Mouse (Mus musculus) liver, adult 2 months (tissue): Measurements from ENCODE around the gene Cpsf6. TPM values are rescaled to one million over a fixed set of nuclear protein-coding genes. Genes with fewer than 3 reads are reported as not detected.
A peak's percentile ranks its signal among the peaks of the same experiment; 100 is the strongest.

Source experiments
- DNase-seq: peaks from one replicate; pipeline ENCODE4 v3.0.0-alpha.2; 2011; ENCODE audit warnings: low read depth, low spot score; ENCODE audit errors: extremely low read depth
- H3K27ac ChIP-seq: fragments of 200-500 bp; replicated peaks from 2 replicates; pipeline ENCODE4 v1.5.1; 2012; ENCODE audit warnings: low read depth, mild to moderate bottlenecking, control low read depth, inconsistent platforms, low read length; ENCODE audit not compliant: insufficient read depth
- H3K27me3 ChIP-seq: fragments of 200-500 bp; 2 replicates; pipeline ENCODE4 v1.6.1; 2012; ENCODE audit warnings: mild to moderate bottlenecking, moderate library complexity, low read length, inconsistent platforms; ENCODE audit not compliant: control insufficient read depth, insufficient read depth
- H3K36me3 ChIP-seq: fragments of 200-500 bp; 2 replicates; pipeline ENCODE4 v1.6.1; 2012; ENCODE audit warnings: low read length, inconsistent platforms; ENCODE audit not compliant: control insufficient read depth, insufficient read depth
- H3K4me1 ChIP-seq: fragments of 200-500 bp; 2 replicates; pipeline ENCODE4 v1.6.1; 2011; ENCODE audit warnings: low read length; ENCODE audit not compliant: control insufficient read depth, insufficient read depth
- H3K4me3 ChIP-seq: fragments of 200-500 bp; 2 replicates; pipeline ENCODE4 v1.5.1; 2011; ENCODE audit warnings: low read depth, mild to moderate bottlenecking, control low read depth, low read length, moderate library complexity; ENCODE audit not compliant: insufficient read depth
- H3K79me2 ChIP-seq: fragments of 200-500 bp; 2 replicates; pipeline ENCODE4 v1.6.1; 2012; ENCODE audit warnings: inconsistent platforms, mild to moderate bottlenecking, low read length, moderate library complexity; ENCODE audit not compliant: control insufficient read depth, insufficient read depth
- H3K9ac ChIP-seq: fragments of 200-500 bp; 2 replicates; pipeline ENCODE4 v1.6.1; 2012; ENCODE audit warnings: low read depth, mild to moderate bottlenecking, control low read depth, inconsistent platforms, low read length
- CTCF ChIP-seq: fragments of 200-500 bp; IDR thresholded peaks from 2 replicates; pipeline ENCODE4 v1.5.1; 2011; ENCODE audit warnings: low read depth, low read length, control low read depth
- POLR2A ChIP-seq: fragments of 200-500 bp; IDR thresholded peaks from 2 replicates; pipeline ENCODE4 v1.6.1; 2011; ENCODE audit warnings: low read length, control low read depth; ENCODE audit not compliant: insufficient read depth; ENCODE audit errors: extremely low read depth
- WGBS: fragments of 180-500 bp; shearing (Covaris S2); methylation state at CpG from one replicate; pipeline ENCODE4 v1.1.7; 2018; 5-methylcytosine and 5-hydroxymethylcytosine counted together
- polyA plus RNA-seq: library from polyadenylated mRNA; depleted of rRNA; stranded (reverse); fragments of >200 nt; gene quantifications from 2 replicates; pipeline ENCODE4 v1.2.3, GENCODE M21; 2012
- total RNA-seq: library from RNA; depleted of rRNA; stranded (reverse); fragments of >200 nt; gene quantifications from 2 replicates; pipeline ENCODE4 v1.2.3, GENCODE M21; 2014

Cpsf6 gene
- total and polyA plus RNA-seq, 2 experiments = 23.7 to 32.8 TPM

DNA sequence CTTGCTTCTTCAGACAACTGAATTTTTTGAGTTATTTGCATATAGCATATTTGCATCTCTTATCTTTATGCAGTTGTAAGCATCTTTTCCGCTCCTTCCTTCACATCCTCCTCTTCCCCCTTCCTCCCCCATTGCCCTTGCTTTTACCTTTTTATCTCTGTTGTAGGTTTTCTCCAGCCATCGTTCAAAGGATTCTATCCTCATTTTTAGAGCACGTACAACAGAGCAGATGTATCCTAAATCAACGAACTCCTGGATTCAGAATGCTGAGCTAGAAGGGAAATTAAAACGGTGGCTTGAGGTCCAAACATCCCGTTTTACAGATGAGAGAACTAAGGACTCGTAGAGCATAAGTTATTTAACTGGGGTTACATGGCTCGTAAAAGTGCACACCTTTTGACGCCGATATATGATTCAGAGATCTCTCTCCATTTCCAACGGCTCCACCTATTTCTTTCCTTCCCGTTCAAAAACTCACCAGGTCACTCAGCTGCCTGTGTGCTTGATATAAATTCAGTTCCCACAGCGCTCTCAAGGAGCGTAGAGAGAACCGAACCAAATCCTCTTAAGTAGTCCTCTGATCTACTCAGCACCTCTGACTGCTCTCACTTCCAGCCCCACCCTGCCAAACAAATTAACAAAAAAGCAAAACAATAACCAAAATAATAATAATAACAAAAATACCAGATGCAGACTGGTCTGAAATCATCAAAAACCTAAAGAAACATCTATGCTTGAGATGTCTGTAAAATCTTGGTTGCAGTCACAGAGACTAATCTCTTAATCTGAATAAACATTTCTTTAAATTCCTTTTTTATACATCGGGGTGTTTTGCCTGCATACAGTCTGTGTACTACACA is 2.2 kb downstream of the Cpsf6 start:
- no peak overlapping the region for H3K27ac ChIP-seq
- 41% methylated on average over 16 of the region's 16 CpGs for WGBS
- no peaks in the 10 kb centered on the region for H3K27me3 ChIP-seq
- H3K79me2 ChIP-seq = peaks cover 12% of the 10 kb centered on the region; the same call in 1 of the 2 replicates
- DNase-seq = no peak
- peaks cover 5% of the 10 kb centered on the region for H3K4me1 ChIP-seq
- TF ChIP-seq CTCF (no peak), POLR2A (no peak)
- no peak overlapping the region for H3K9ac ChIP-seq
- H3K4me3 ChIP-seq = 0 out of 2 replicates have a peak overlapping the region, but pooled peaks have one; percentile 14
- H3K36me3 ChIP-seq = no peaks in the 10 kb centered on the region

DNA sequence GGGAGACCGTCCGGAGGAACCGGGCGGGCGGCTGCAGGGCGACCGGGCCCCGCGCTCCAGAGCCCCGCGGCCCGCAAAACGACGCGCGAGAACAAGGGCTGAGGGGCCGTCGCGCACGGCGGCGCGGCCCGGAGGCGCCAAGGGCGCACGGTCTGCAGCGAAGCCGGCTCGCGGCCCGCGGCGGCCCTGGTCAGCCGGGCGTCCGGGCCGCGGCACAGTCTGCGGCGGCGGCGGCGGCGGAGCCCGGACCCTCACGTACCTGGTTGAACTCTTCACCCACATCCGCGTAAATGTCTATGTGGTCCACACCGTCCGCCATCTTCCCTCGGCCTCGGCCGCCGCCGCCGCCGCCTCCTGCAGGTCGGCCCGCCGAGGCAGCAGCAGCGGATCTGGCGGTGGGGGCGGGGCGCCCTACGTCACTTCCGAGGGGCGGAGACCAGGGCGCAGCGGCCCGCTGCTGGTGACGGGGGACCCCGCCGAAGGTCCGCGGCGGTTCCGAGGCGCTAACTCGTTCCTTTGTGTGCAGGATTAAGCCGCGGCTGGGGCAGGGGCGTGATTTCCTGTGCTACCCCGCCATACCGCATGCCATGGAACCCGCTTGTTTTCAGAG is 3.1 kb downstream of the Cpsf6 start:
- peak; percentile 56 for DNase-seq
- peaks cover 5% of the 10 kb centered on the region for H3K4me1 ChIP-seq

DNA sequence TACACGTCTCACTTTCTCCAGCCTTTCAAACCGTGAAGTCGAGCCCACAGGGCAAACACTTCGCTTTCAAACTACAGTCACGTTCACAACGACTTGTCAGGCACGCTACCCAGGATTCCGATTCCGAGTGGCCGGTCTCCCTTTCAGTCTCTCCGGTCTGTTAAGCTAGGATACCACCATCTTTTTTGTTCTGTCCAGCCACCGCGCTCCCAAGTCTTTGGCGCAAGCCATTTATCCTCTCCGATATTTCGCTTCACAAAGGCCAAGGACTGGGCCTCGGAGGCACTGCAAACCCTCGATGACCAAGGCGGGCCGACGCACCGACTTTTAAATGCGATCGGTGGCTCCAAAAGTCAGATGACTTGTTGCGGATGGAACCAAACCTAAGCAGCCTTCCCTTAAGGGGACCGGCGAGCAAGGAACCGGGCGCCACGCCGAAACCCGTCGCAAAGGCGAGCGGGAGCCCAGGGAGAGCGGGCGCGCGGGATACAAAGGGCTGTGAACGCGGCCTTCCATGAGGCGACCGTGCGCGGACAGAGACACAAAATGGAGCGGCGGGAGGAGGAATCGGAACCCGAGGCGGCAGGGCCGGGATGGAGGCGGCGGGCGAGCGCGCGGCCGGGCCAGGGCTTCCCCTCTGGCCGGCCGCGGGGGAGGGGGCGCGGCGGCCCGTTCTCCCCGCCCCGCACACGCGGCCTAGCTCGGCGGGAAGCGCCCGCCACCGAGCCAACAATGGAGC is 3.8 kb downstream of the Cpsf6 start:
- H3K27ac ChIP-seq = peak overlapping the region; percentile 85
- peak overlapping the region; percentile 84 for H3K4me3 ChIP-seq
- no peaks in the 10 kb centered on the region for H3K36me3 ChIP-seq
- under 1% methylated on average over 46 of the region's 74 CpGs for WGBS
- H3K9ac ChIP-seq = peak overlapping the region; percentile 97
- H3K27me3 ChIP-seq = no peaks in the 10 kb centered on the region
- DNase-seq = peak; percentile 55
- H3K4me1 ChIP-seq = peaks cover 5% of the 10 kb centered on the region
- H3K79me2 ChIP-seq = peaks cover 15% of the 10 kb centered on the region; the same call in 1 of the 2 replicates
- no peak for TF ChIP-seq POLR2A
- no peak for TF ChIP-seq CTCF

More for the DNA sequence above, 3.1 kb downstream of the Cpsf6 start:
- WGBS = under 1% methylated on average over 80 of the region's 86 CpGs
- Histone ChIP-seq H3K27ac (peak overlapping the region; percentile 89), H3K36me3 (no peaks in the 10 kb centered on the region), H3K9ac (peak overlapping the region; percentile 97), H3K27me3 (no peaks in the 10 kb centered on the region), H3K79me2 (peaks cover 12% of the 10 kb centered on the region; the same call in 1 of the 2 replicates), H3K4me3 (peak overlapping the region; percentile 84)
- peak; percentile 87; the same call in 1 of the 2 replicates for TF ChIP-seq POLR2A
- TF ChIP-seq CTCF = no peak

- Histone ChIP-seq H3K9ac (no peak overlapping the region), H3K4me3 (no peak overlapping the region), H3K79me2 (peaks cover 17% of the 10 kb centered on the region; the same call in 1 of the 2 replicates), H3K27me3 (no peaks in the 10 kb centered on the region), H3K36me3 (no peaks in the 10 kb centered on the region), H3K4me1 (peaks cover 5% of the 10 kb centered on the region), H3K27ac (no peak overlapping the region)
- TF ChIP-seq CTCF = no peak
- TF ChIP-seq POLR2A = no peak
- no peak for DNase-seq
- WGBS = 12% methylated on average over 10 of the region's 10 CpGs
Measured at GRCm38 (mm10) chr10:117375163-117375562, 4.7 kb downstream of the Cpsf6 start.

GRCm38 (mm10) chr10:117363106-117363505 is 16.7 kb downstream of the Cpsf6 start:
- Histone ChIP-seq H3K79me2 (no peaks in the 10 kb centered on the region; the same call in 1 of the 2 replicates), H3K4me1 (peaks cover 2% of the 10 kb centered on the region), H3K27ac (no peak overlapping the region), H3K36me3 (peaks cover 46% of the 10 kb centered on the region), H3K9ac (no peak overlapping the region), H3K4me3 (no peak overlapping the region), H3K27me3 (no peaks in the 10 kb centered on the region)
- DNase-seq = peak; percentile 55
- WGBS = 19% methylated on average over 3 of the region's 3 CpGs
- TF ChIP-seq CTCF = peak; percentile 86
- no peak for TF ChIP-seq POLR2A
